Mouse (Mus musculus) intestine, postnatal 0 days (tissue): Measurements from ENCODE around the gene Cux1. TPM values are rescaled to one million over a fixed set of nuclear protein-coding genes. Genes with fewer than 3 reads are reported as not detected.

ENCODE experiments used
- ATAC-seq: fragments of 200-750 bp; cut with Nextera tagmentation; 2 replicates; pipeline ENCODE4 v1.8.0; 2017; ENCODE audit warnings: mild to moderate bottlenecking, moderate TSS enrichment, moderate library complexity
- H3K27ac ChIP-seq: fragments of 300-500 bp; sonication (generic); 2 replicates; pipeline ENCODE4 v1.5.1; 2014; ENCODE audit warnings: mild to moderate bottlenecking, low read depth, low read length, moderate library complexity
- H3K27me3 ChIP-seq: fragments of 300-500 bp; sonication (generic); replicated peaks from 2 replicates; pipeline ENCODE4 v1.6.1; 2014; ENCODE audit warnings: low read length, mixed read lengths; ENCODE audit not compliant: control insufficient read depth, insufficient read depth
- H3K36me3 ChIP-seq: fragments of 300-500 bp; sonication (generic); 2 replicates; pipeline ENCODE4 v1.6.1; 2014; ENCODE audit warnings: mild to moderate bottlenecking, moderate library complexity; ENCODE audit not compliant: control insufficient read depth, insufficient read depth
- H3K4me1 ChIP-seq: fragments of 300-500 bp; sonication (generic); replicated peaks from 2 replicates; pipeline ENCODE4 v1.6.1; 2014; ENCODE audit warnings: antibody characterized with exemption, low read length, mixed read lengths; ENCODE audit not compliant: control insufficient read depth, insufficient read depth
- H3K4me2 ChIP-seq: fragments of 300-500 bp; sonication (generic); replicated peaks from 2 replicates; pipeline ENCODE4 v1.6.1; 2014; ENCODE audit warnings: low read depth, mild to moderate bottlenecking, moderate library complexity
- H3K4me3 ChIP-seq: fragments of 300-500 bp; sonication (generic); 2 replicates; pipeline ENCODE4 v1.5.1; 2014; ENCODE audit warnings: low read depth, low read length
- H3K9ac ChIP-seq: fragments of 300-500 bp; sonication (generic); 2 replicates; pipeline ENCODE4 v1.6.1; 2014; ENCODE audit warnings: mild to moderate bottlenecking, low read depth, low read length
- H3K9me3 ChIP-seq: fragments of 300-500 bp; sonication (generic); 2 replicates; pipeline ENCODE4 v1.6.1; 2016; ENCODE audit warnings: mixed run types; ENCODE audit not compliant: control insufficient read depth
- CTCF ChIP-seq: sonication (generic); IDR thresholded peaks from 2 replicates; pipeline ENCODE4 v1.5.1; 2016; ENCODE audit warnings: low read depth, mild to moderate bottlenecking, control low read depth, antibody characterized with exemption, moderate library complexity
- WGBS: fragments of 180-500 bp; shearing (Covaris S2); extraction: QIAGEN DNeasy Blood & Tissue Kit; methylation state at CpG from one replicate; pipeline ENCODE4 v1.1.7; 2014; 5-methylcytosine and 5-hydroxymethylcytosine counted together
- polyA plus RNA-seq: library from polyadenylated mRNA; unstranded; fragments of >200 nt; fragmentation: Nextera tagmentation; extraction: Ambion mirVana; gene quantifications from 2 replicates; pipeline ENCODE4 v1.2.1, GENCODE M21; 2015

The Cux1 gene
- polyA plus RNA-seq, 1 experiment from 2014 or later, result 29.4 TPM

DNA sequence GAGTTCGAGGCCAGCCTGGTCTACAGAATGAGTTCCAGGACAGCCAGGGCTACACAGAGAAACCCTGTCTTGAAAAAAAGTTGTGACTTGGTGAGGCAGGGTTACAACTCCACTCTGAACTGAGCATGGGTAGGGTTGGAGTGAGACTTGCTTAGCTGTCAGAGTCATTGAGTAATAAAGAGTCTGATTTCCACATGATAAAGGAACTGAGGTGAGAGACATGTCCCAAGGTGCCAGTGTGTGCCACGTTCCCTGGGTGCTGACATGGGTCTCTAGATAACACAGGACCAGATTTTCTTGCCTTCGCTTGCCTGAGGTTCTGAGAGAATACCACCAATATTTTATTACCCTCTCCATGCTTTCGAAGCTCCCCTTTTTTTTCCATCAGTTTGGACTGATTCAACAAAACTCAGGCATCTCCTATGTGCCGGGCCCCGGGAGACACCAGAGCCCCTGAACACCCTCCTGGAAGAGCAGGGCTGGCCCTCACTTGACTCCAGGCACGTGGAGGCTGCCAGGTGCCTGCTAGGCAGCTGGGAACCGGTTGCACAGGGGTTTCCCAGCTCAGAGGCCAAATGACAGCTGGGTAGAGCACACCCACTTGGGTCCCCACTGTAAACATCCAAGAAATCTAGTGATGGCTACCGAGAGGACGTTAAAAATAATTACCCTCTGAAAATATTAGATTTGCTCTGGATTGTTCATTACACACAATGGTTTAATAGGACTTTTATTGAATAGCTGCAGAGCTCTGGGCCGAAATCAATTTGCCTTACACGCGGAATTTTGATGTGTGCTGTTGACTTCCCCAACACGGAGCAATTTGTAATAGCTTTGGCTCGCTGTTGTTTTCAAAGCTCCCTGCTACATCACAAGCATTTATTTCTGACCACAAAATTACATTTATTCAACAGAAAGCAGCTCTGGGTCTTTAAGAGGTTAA lies 164.4 kb downstream of the Cux1 start:
- Histone ChIP-seq H3K27me3 (no peaks in the 10 kb centered on the region), H3K36me3 (peaks cover 3% of the 10 kb centered on the region; the same call in 1 of the 2 replicates), H3K4me2 (peak overlapping the region; percentile 49), H3K9ac (no peak overlapping the region), H3K27ac (no peak overlapping the region; the same call in 1 of the 2 replicates), H3K9me3 (no peaks in the 10 kb centered on the region), H3K4me1 (peaks cover 3% of the 10 kb centered on the region; the same call in 1 of the 2 replicates), H3K4me3 (no peak overlapping the region)
- TF ChIP-seq CTCF, result no peak
- 47% methylated on average over 15 of the region's 15 CpGs for WGBS
- no peak; the same call in 1 of the 2 replicates for ATAC-seq

DNA sequence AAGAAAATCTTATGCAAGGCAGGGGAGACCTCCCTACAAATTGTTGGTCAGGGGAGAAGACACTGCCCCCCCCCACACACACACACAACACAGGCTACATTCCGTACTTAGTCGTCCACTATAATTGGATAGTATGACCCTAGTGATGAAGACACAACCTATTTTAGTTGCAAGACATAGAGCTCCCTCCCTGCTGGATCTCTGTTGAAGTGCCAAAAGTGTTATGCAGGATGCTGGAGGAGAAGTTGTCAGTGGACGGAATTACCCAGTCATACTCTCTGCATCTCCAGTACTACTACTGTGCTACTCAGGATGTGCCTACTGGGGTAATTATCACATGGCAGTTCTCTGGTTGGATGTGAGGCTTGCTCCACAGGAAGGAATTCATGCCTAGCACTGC lies 168.6 kb downstream of the Cux1 start:
- Histone ChIP-seq H3K4me2 (no peak overlapping the region), H3K4me1 (peaks cover 3% of the 10 kb centered on the region), H3K36me3 (no peaks in the 10 kb centered on the region), H3K27me3 (no peaks in the 10 kb centered on the region), H3K9ac (no peak overlapping the region), H3K4me3 (no peak overlapping the region), H3K9me3 (no peaks in the 10 kb centered on the region), H3K27ac (no peak overlapping the region)
- no peak for ATAC-seq
- no peak for TF ChIP-seq CTCF
- WGBS, result 91% methylated on average over 3 of the region's 3 CpGs

DNA sequence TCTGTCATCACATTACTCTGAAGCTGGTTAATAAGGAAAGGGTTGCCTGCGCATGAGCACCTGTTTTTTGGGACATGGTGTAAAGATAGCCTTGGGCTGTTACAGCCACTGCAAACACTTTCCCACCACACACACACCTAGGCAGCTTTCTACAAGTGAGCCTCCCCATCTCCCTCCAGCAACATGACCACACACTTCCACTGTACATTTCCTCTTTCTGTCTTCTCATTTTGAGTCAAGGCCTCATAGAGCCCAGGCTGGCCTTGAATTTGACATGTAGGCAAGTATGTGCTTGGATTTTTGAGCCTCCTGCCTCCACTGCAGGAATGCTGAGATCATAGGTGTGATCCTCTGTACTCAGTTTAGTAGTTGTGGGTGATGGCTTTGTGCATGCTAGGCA lies 170.6 kb downstream of the Cux1 start:
- Histone ChIP-seq H3K4me1 (no peaks in the 10 kb centered on the region; the same call in 1 of the 2 replicates), H3K9me3 (no peaks in the 10 kb centered on the region), H3K9ac (no peak overlapping the region), H3K27me3 (no peaks in the 10 kb centered on the region), H3K4me2 (no peak overlapping the region), H3K27ac (no peak overlapping the region), H3K36me3 (no peaks in the 10 kb centered on the region), H3K4me3 (no peak overlapping the region)
- no peak for TF ChIP-seq CTCF
- 82% methylated on average over 1 of the region's 1 CpGs for WGBS
- ATAC-seq, result no peak

DNA sequence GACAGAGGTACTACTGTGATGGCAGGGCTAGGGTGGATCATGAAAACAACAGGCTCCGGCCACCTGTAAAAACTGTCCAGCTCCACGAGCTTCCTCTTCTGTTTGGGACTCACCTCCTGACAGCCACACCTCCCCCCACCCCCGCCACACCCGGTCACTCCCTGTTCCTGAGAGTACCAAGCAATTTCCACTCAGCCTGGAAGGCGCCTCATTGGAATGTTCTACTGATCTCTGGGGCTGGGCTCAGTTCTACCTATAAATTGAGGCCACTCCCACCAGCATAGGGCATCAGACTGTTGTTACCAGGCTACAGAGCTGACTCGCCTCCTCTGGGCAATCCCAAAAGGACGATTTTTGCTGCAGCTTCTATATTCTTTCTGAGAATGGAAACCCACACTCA lies 171.0 kb downstream of the Cux1 start:
- ATAC-seq, result peak; percentile 83
- Histone ChIP-seq H3K27ac (no peak overlapping the region), H3K4me2 (no peak overlapping the region), H3K36me3 (no peaks in the 10 kb centered on the region), H3K4me3 (no peak overlapping the region), H3K9ac (no peak overlapping the region), H3K9me3 (no peaks in the 10 kb centered on the region), H3K27me3 (no peaks in the 10 kb centered on the region), H3K4me1 (no peaks in the 10 kb centered on the region; the same call in 1 of the 2 replicates)
- 43% methylated on average over 7 of the region's 7 CpGs for WGBS
- no peak for TF ChIP-seq CTCF

- 71% methylated on average over 3 of the region's 3 CpGs for WGBS
- TF ChIP-seq CTCF, result no peak
- no peaks in the 10 kb centered on the region for H3K27me3 ChIP-seq
- H3K9ac ChIP-seq, result no peak overlapping the region
- no peak overlapping the region for H3K4me2 ChIP-seq
- no peaks in the 10 kb centered on the region for H3K9me3 ChIP-seq
- 0 out of 2 replicates have a peak, but pooled peaks cover 6% of the 10 kb centered on the region for H3K36me3 ChIP-seq
- no peak overlapping the region for H3K4me3 ChIP-seq
- ATAC-seq, result no peak
- H3K27ac ChIP-seq, result no peak overlapping the region
- H3K4me1 ChIP-seq, result no peaks in the 10 kb centered on the region; the same call in 1 of the 2 replicates
Measured at GRCm38 (mm10) chr5:136395600-136396195, 171.6 kb downstream of the Cux1 start.

DNA sequence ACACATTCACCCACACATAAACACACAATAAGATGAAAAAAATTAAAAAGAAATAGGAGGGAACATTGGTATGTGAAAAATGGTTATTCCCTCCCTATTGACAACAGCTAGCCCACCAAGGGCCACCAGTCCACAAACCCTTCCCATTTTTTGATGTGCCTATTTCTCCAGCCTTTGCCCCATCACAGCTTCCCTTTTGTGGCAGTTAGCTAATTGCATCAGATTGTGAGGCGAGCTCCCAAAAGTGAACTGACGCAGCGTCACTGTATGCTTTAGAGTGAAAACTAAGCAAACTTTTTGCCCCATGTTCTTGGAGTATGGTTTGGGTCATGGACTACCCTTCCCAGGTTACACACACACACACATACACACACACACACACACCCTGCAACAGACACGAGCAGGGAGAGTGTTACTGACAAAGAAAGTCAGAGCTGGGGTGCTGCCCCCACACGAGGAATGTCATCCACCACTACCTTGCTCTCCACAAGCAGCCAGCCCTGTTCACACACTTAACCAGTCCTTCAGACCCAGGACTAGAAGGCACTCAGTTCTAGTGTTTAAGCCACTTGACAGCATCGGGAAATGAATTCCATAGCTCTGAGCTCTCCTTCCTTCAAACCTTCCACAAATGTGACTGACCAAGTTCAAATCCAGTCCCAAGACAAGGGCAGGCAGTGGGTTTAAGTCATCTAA lies 172.6 kb downstream of the Cux1 start:
- ATAC-seq, result no peak
- Histone ChIP-seq H3K36me3 (0 out of 2 replicates have a peak, but pooled peaks cover 8% of the 10 kb centered on the region), H3K4me2 (no peak overlapping the region), H3K4me3 (no peak overlapping the region), H3K27me3 (no peaks in the 10 kb centered on the region), H3K9ac (no peak overlapping the region), H3K27ac (no peak overlapping the region), H3K4me1 (no peaks in the 10 kb centered on the region; the same call in 1 of the 2 replicates), H3K9me3 (no peaks in the 10 kb centered on the region)
- no peak for TF ChIP-seq CTCF
- WGBS, result 81% methylated on average over 6 of the region's 6 CpGs
